Mouse (Mus musculus) testis, adult 2 months (tissue): Measurements from ENCODE around the gene Myo1h. TPM values are rescaled to one million over a fixed set of nuclear protein-coding genes. Genes with fewer than 3 reads are reported as not detected.

Experiments used
- H3K27ac ChIP-seq: fragments of 200-500 bp; 2 replicates; pipeline ENCODE4 v1.5.1; 2012; ENCODE audit warnings: low read depth, low read length; ENCODE audit not compliant: control insufficient read depth, insufficient read depth
- H3K27me3 ChIP-seq: fragments of 200-500 bp; 2 replicates; pipeline ENCODE4 v1.6.1; 2012; ENCODE audit warnings: mild to moderate bottlenecking, low read length, moderate library complexity; ENCODE audit not compliant: control insufficient read depth, insufficient read depth
- H3K36me3 ChIP-seq: fragments of 200-500 bp; 2 replicates; pipeline ENCODE4 v1.6.1; 2012; ENCODE audit warnings: mild to moderate bottlenecking, low read length; ENCODE audit not compliant: control insufficient read depth, insufficient read depth
- H3K4me1 ChIP-seq: fragments of 200-500 bp; 2 replicates; pipeline ENCODE4 v1.6.1; 2012; ENCODE audit warnings: low read length; ENCODE audit not compliant: control insufficient read depth, insufficient read depth
- H3K4me3 ChIP-seq: fragments of 200-500 bp; 2 replicates; pipeline ENCODE4 v1.5.1; 2012; ENCODE audit warnings: low read depth, mild to moderate bottlenecking, low read length, moderate library complexity, mixed read lengths; ENCODE audit not compliant: control insufficient read depth
- CTCF ChIP-seq: fragments of 200-500 bp; IDR thresholded peaks from 2 replicates; pipeline ENCODE4 v1.5.1; 2012; ENCODE audit warnings: low read depth, mild to moderate bottlenecking, inconsistent platforms, low read length, moderate library complexity; ENCODE audit not compliant: control insufficient read depth, insufficient read depth, insufficient replicate concordance
- POLR2A ChIP-seq: fragments of 200-500 bp; IDR thresholded peaks from 2 replicates; pipeline ENCODE4 v1.6.1; 2012; ENCODE audit warnings: low read depth, mild to moderate bottlenecking, inconsistent platforms, low read length, moderate library complexity; ENCODE audit not compliant: control insufficient read depth
- polyA plus RNA-seq: library from polyadenylated mRNA; depleted of rRNA; stranded (reverse); fragments of >200 nt; gene quantifications from 2 replicates; pipeline ENCODE4 v1.2.3, GENCODE M21; 2012; rRNA removed

Myo1h gene
- 2.8 and 3.1 TPM in 2 replicates for polyA plus RNA-seq

- TF ChIP-seq POLR2A (no peak), CTCF (no peak)
- H3K27ac ChIP-seq, result no peak within 1 kb of the TSS
- H3K36me3 ChIP-seq, result no peaks in the 10 kb centered on the region
- H3K27me3 ChIP-seq, result no peaks in the 10 kb centered on the region
- H3K4me1 ChIP-seq, result no peaks in the 10 kb centered on the region; the same call in 1 of the 2 replicates
- H3K4me3 ChIP-seq, result no peak within 1 kb of the TSS
Measured at GRCm38 (mm10) chr5:114288874-114289273, at the start of gene Myo1h. Gene Myo1h (plus strand): TSS chr5:114289166.

- no peaks in the 10 kb centered on the region for H3K4me1 ChIP-seq
- H3K36me3 ChIP-seq, result no peaks in the 10 kb centered on the region
- H3K27me3 ChIP-seq, result no peaks in the 10 kb centered on the region
- TF ChIP-seq CTCF (no peak), POLR2A (no peak)
- H3K27ac ChIP-seq, result no peak overlapping the region
- no peak overlapping the region for H3K4me3 ChIP-seq
Measured at GRCm38 (mm10) chr5:114239737-114240136, 49.2 kb upstream of the Myo1h start.

DNA sequence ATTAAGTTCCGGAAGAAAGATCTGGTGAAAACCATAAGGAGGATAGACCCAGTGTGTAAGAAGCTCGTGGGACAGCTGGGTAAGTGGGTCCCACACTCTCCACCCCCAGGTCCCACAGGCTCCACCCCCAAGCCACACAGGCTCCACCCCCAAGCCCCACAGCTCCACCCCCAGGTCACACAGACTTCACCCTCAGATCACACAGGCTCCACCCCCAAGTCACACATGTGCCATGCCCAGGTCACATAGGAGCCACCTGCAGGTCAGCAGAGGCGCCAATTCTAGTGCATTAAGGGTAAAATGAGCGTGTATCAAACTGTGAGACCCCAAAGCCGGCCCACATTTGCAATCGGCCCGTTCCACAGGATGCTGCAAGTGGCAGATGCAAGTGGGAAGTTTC is 42.5 kb upstream of the Myo1h start:
- no peak overlapping the region for H3K27ac ChIP-seq
- no peaks in the 10 kb centered on the region for H3K36me3 ChIP-seq
- TF ChIP-seq POLR2A, result no peak
- TF ChIP-seq CTCF, result no peak
- no peaks in the 10 kb centered on the region for H3K27me3 ChIP-seq
- no peaks in the 10 kb centered on the region for H3K4me1 ChIP-seq
- H3K4me3 ChIP-seq, result no peak overlapping the region

GRCm38 (mm10) chr5:114248174-114248589 is 40.8 kb upstream of the Myo1h start:
- Histone ChIP-seq H3K27me3 (no peaks in the 10 kb centered on the region), H3K4me3 (no peak overlapping the region), H3K4me1 (no peaks in the 10 kb centered on the region), H3K27ac (no peak overlapping the region), H3K36me3 (no peaks in the 10 kb centered on the region)
- TF ChIP-seq POLR2A (no peak), CTCF (peak; percentile 74; the same call in 1 of the 2 replicates)

GRCm38 (mm10) chr5:114259495-114259894 is 29.5 kb upstream of the Myo1h start:
- Histone ChIP-seq H3K27ac (no peak overlapping the region), H3K4me3 (no peak overlapping the region), H3K27me3 (no peaks in the 10 kb centered on the region), H3K4me1 (no peaks in the 10 kb centered on the region), H3K36me3 (no peaks in the 10 kb centered on the region)
- TF ChIP-seq CTCF, result no peak
- no peak for TF ChIP-seq POLR2A

DNA sequence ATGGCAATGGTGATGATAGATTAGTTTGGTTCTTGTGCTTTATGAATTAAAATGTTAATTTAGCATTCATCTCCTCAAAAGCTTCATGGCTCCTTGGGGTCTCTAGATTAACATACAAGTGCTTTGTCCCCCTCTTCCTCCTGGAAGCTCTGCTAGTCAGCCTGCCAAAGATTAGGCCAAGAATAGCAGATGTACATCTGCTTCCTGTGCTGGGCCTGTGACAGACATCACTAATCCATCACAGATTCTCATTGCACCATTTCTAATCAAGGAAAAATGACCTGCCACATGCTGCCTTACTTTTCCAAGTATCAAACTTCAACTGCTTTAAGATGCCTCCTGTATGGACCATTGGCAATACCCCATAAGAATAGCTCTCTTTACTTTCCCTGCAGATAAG is 27.5 kb upstream of the Myo1h start:
- no peak for TF ChIP-seq POLR2A
- TF ChIP-seq CTCF, result no peak

GRCm38 (mm10) chr5:114264030-114264459 is 24.9 kb upstream of the Myo1h start:
- Histone ChIP-seq H3K4me1 (no peaks in the 10 kb centered on the region), H3K27me3 (no peaks in the 10 kb centered on the region), H3K4me3 (no peak overlapping the region), H3K36me3 (no peaks in the 10 kb centered on the region), H3K27ac (no peak overlapping the region)
- TF ChIP-seq CTCF (no peak), POLR2A (no peak)

More for the DNA sequence above, 27.5 kb upstream of the Myo1h start:
- Histone ChIP-seq H3K36me3 (no peaks in the 10 kb centered on the region), H3K4me3 (no peak overlapping the region), H3K4me1 (no peaks in the 10 kb centered on the region), H3K27me3 (no peaks in the 10 kb centered on the region), H3K27ac (no peak overlapping the region)

DNA sequence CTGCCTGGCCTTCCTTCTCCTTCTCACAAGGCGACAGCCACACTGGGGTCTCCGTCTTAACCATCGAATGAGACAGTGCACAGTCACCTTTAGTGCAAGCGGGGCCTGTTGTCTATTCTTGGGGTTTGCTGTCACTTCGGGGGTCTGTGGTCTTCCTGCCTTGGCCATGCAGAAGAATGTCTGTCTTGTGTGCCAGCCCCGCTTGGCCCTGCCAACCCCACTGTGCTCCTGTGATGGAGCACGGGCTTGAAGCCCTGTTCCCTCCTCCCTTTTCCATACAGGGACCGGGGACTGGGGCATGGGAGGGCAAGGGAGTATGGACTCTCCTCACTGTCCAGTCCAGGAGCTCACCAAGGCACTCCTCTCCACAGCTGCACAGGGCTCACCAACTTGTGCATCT is 24.2 kb upstream of the Myo1h start:
- TF ChIP-seq CTCF, result no peak
- TF ChIP-seq POLR2A, result no peak
- Histone ChIP-seq H3K27me3 (no peaks in the 10 kb centered on the region), H3K27ac (no peak overlapping the region), H3K4me1 (no peaks in the 10 kb centered on the region), H3K4me3 (no peak overlapping the region), H3K36me3 (no peaks in the 10 kb centered on the region)
